Mouse (Mus musculus) neural tube, embryonic 11.5 days (tissue): Measurements from ENCODE around the gene Slc25a47. TPM values are rescaled to one million over a fixed set of nuclear protein-coding genes. Genes with fewer than 3 reads are reported as not detected.

Experiments used
- ATAC-seq: fragments of 200-750 bp; cut with Nextera tagmentation; 2 replicates; pipeline ENCODE4 v1.8.0; 2017; ENCODE audit warnings: moderate number of reproducible peaks, mild to moderate bottlenecking, moderate TSS enrichment, moderate library complexity; ENCODE audit not compliant: insufficient read depth, low FRiP score, low TSS enrichment
- DNase-seq: peaks from one replicate; pipeline ENCODE4 v3.0.0-alpha.2; 2015; ENCODE audit warnings: low spot score
- H3K27ac ChIP-seq: fragments of 300-500 bp; sonication (generic); 2 replicates; pipeline ENCODE4 v1.5.1; 2014; ENCODE audit warnings: low read depth, mild to moderate bottlenecking, low read length
- H3K27me3 ChIP-seq: fragments of 300-500 bp; sonication (generic); 2 replicates; pipeline ENCODE4 v1.6.1; 2014; ENCODE audit warnings: mild to moderate bottlenecking, low read length, mixed read lengths; ENCODE audit not compliant: control insufficient read depth, insufficient read depth
- H3K36me3 ChIP-seq: fragments of 300-500 bp; sonication (generic); 2 replicates; pipeline ENCODE4 v1.6.1; 2014; ENCODE audit warnings: mild to moderate bottlenecking, low read length, moderate library complexity, mixed read lengths; ENCODE audit not compliant: control insufficient read depth, insufficient read depth
- H3K4me1 ChIP-seq: fragments of 300-500 bp; sonication (generic); 2 replicates; pipeline ENCODE4 v1.6.1; 2014; ENCODE audit warnings: low read length, mixed read lengths; ENCODE audit not compliant: control insufficient read depth, insufficient read depth
- H3K4me2 ChIP-seq: fragments of 300-500 bp; sonication (generic); 2 replicates; pipeline ENCODE4 v1.6.1; 2014; ENCODE audit warnings: low read depth, mild to moderate bottlenecking, moderate library complexity
- H3K4me3 ChIP-seq: fragments of 300-500 bp; sonication (generic); 2 replicates; pipeline ENCODE4 v1.5.1; 2014; ENCODE audit warnings: low read depth, low read length
- H3K9ac ChIP-seq: fragments of 300-500 bp; sonication (generic); 2 replicates; pipeline ENCODE4 v1.6.1; 2014; ENCODE audit warnings: mild to moderate bottlenecking, low read length
- H3K9me3 ChIP-seq: fragments of 300-500 bp; sonication (generic); 2 replicates; pipeline ENCODE4 v1.6.1; 2016; ENCODE audit warnings: low read length; ENCODE audit not compliant: control insufficient read depth
- WGBS: fragments of 180-500 bp; shearing (Covaris S2); extraction: QIAGEN DNeasy Blood & Tissue Kit; methylation state at CpG from one replicate; pipeline ENCODE4 v1.1.7; 2014; 5-methylcytosine and 5-hydroxymethylcytosine counted together
- polyA plus RNA-seq: library from polyadenylated mRNA; unstranded; fragments of >200 nt; fragmentation: Nextera tagmentation; extraction: Ambion mirVana; gene quantifications from 2 replicates; pipeline ENCODE4 v1.2.1, GENCODE M21; 2014

The Slc25a47 gene
- polyA plus RNA-seq, 1 experiment from 2014 or later = 13.2 TPM

DNA sequence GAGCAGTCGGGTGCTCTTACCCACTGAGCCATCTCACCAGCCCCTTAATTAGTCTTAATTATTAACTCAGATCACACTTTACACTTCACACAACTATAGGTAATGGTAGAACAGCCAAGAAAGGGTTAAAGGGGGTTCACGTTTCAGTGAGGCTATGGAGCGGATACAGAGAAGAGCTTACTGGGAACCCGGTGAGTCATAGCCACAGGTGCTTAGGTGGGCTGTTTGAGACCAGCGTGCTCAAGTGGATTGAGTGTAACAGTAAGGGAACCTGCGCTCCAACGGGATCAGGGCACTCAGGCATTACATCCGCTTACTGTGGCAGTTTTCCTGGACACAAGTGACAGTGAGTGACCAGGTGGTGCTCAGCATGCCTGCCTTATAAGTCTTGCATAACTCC is 12.8 kb upstream of the Slc25a47 start:
- Histone ChIP-seq H3K36me3 (peaks cover 2% of the 10 kb centered on the region; the same call in 1 of the 2 replicates), H3K9me3 (no peaks in the 10 kb centered on the region), H3K9ac (no peak overlapping the region), H3K27ac (no peak overlapping the region), H3K4me3 (no peak overlapping the region), H3K27me3 (no peaks in the 10 kb centered on the region), H3K4me2 (no peak overlapping the region), H3K4me1 (no peaks in the 10 kb centered on the region)
- DNase-seq (no peak), ATAC-seq (no peak)
- WGBS = 75% methylated on average over 8 of the region's 8 CpGs

- H3K36me3 ChIP-seq = no peaks in the 10 kb centered on the region; the same call in 1 of the 2 replicates
- ATAC-seq = no peak
- no peak for DNase-seq
- no peak overlapping the region for H3K4me3 ChIP-seq
- no peak overlapping the region for H3K4me2 ChIP-seq
- H3K9me3 ChIP-seq = no peaks in the 10 kb centered on the region
- no peak overlapping the region for H3K27ac ChIP-seq
- WGBS = 92% methylated on average over 15 of the region's 15 CpGs
- no peaks in the 10 kb centered on the region for H3K27me3 ChIP-seq
- no peaks in the 10 kb centered on the region for H3K4me1 ChIP-seq
- no peak overlapping the region for H3K9ac ChIP-seq
These were observed 11.5 kb upstream of the Slc25a47 start for GRCm38 (mm10) chr12:108824225-108824874.

- H3K4me2 ChIP-seq = no peak overlapping the region
- 91% methylated on average over 13 of the region's 13 CpGs for WGBS
- H3K36me3 ChIP-seq = no peaks in the 10 kb centered on the region; the same call in 1 of the 2 replicates
- H3K27me3 ChIP-seq = no peaks in the 10 kb centered on the region
- DNase-seq (no peak), ATAC-seq (no peak)
- no peak overlapping the region for H3K4me3 ChIP-seq
- H3K9ac ChIP-seq = no peak overlapping the region
- no peak overlapping the region for H3K27ac ChIP-seq
- H3K4me1 ChIP-seq = no peaks in the 10 kb centered on the region
- no peaks in the 10 kb centered on the region for H3K9me3 ChIP-seq
These were observed 10.2 kb upstream of the Slc25a47 start for GRCm38 (mm10) chr12:108825561-108826224.

DNA sequence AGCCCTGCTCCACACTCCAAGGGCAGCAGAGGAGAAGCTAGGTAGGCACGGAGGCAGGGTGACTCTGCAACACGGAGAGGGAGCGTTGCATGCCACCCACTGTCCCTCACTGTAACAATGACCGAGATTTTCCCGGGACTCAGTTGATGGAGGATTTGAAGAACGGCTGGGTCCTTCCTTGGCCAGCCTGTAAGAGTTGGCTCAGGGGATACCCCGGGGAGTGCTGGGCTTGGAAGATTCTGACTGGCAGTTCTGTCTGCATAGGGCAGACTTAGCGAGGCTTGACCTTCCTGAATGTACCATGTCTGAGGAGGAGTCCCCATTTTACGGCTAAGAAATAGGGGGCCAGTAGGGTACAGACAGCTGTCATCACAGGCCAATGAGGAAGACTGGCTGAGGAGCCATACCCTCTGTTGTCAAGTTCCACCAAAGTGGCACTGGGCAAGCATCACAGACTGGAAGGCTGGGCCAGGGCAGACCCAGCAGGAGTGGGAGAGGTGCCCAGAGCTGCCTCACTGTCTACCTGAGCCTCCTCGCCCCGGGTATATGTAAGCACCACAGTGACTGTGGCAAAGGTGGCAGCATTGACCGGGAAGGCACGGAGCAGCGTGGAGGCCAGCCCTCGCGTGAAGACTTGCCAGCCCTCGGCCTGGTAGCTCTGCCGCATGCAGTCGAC is 9.4 kb upstream of the Slc25a47 start:
- no peaks in the 10 kb centered on the region for H3K4me1 ChIP-seq
- H3K9me3 ChIP-seq = no peaks in the 10 kb centered on the region
- H3K4me2 ChIP-seq = no peak overlapping the region
- H3K36me3 ChIP-seq = no peaks in the 10 kb centered on the region; the same call in 1 of the 2 replicates
- ATAC-seq = no peak
- no peak overlapping the region for H3K27ac ChIP-seq
- 95% methylated on average over 19 of the region's 19 CpGs for WGBS
- no peak overlapping the region for H3K4me3 ChIP-seq
- no peak overlapping the region for H3K9ac ChIP-seq
- no peaks in the 10 kb centered on the region for H3K27me3 ChIP-seq
- no peak for DNase-seq

DNA sequence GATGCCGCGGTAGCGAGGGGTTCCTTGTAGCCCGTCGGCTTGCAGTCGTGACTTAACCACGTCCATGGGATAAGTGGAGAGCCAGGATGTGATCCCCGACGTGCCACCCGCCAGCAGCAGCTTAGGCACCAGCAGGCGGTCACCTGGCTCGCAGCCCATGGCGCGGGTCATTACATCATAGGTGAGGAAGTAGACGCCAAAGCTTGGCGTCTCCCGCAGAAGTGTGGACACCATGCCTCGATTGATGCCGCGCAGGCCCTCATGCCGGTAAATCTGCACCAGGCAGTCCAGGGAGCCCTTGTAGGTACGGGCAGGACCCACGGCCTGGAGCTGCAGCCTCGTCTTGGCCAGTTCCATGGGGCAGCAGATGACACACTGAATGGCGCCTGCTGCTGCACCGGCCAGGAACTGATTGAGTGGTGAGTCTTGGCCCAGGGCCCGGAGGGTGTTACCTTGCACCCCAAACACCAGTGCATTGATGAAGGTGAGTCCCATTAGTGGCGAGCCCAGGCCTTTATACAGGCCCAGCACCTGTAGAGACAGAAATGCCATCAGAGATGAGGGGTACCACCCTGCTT is 8.8 kb upstream of the Slc25a47 start:
- H3K4me1 ChIP-seq = no peaks in the 10 kb centered on the region
- H3K9ac ChIP-seq = no peak overlapping the region
- no peaks in the 10 kb centered on the region for H3K9me3 ChIP-seq
- H3K27me3 ChIP-seq = no peaks in the 10 kb centered on the region
- no peak overlapping the region for H3K4me2 ChIP-seq
- ATAC-seq (no peak), DNase-seq (no peak)
- no peak overlapping the region for H3K4me3 ChIP-seq
- no peaks in the 10 kb centered on the region; the same call in 1 of the 2 replicates for H3K36me3 ChIP-seq
- 96% methylated on average over 28 of the region's 28 CpGs for WGBS
- no peak overlapping the region for H3K27ac ChIP-seq

GRCm38 (mm10) chr12:108827641-108828040 is 8.2 kb upstream of the Slc25a47 start:
- WGBS = 98% methylated on average over 6 of the region's 6 CpGs
- H3K27me3 ChIP-seq = no peaks in the 10 kb centered on the region
- ATAC-seq = no peak

GRCm38 (mm10) chr12:108829636-108830035 is 6.2 kb upstream of the Slc25a47 start:
- no peak for DNase-seq
- H3K36me3 ChIP-seq = no peaks in the 10 kb centered on the region; the same call in 1 of the 2 replicates
- ATAC-seq = no peak

More at GRCm38 (mm10) chr12:108827641-108828040, 8.2 kb upstream of the Slc25a47 start:
- no peaks in the 10 kb centered on the region; the same call in 1 of the 2 replicates for H3K36me3 ChIP-seq
- no peak overlapping the region for H3K4me2 ChIP-seq
- no peaks in the 10 kb centered on the region for H3K9me3 ChIP-seq
- H3K4me1 ChIP-seq = no peaks in the 10 kb centered on the region
- no peak overlapping the region for H3K4me3 ChIP-seq
- H3K9ac ChIP-seq = no peak overlapping the region
- H3K27ac ChIP-seq = no peak overlapping the region
- no peak for DNase-seq

DNA sequence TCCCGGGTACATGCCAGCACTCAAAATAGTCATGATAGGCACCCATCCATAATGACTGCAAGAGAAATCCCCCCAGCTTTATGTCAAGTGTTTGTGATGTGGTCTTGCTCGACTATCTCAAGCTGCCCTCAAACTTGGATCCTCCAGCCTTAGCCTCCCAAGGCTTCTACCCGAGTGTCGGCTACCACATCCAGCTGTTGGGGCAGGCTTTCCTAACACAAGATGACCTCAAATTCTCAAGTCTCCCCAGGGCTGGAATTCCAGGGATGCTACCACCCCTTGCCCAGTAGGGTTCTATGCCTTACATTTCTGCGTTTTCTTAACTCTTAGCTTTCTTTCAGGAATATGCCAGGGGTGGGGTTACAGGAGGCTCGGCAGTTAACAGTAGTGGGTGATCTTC is 5.5 kb upstream of the Slc25a47 start:
- Histone ChIP-seq H3K9ac (no peak overlapping the region), H3K27me3 (no peaks in the 10 kb centered on the region), H3K36me3 (no peaks in the 10 kb centered on the region; the same call in 1 of the 2 replicates), H3K4me2 (no peak overlapping the region), H3K9me3 (no peaks in the 10 kb centered on the region), H3K27ac (no peak overlapping the region), H3K4me1 (peaks cover 11% of the 10 kb centered on the region), H3K4me3 (no peak overlapping the region)
- ATAC-seq = no peak
- no peak for DNase-seq
- 92% methylated on average over 6 of the region's 6 CpGs for WGBS

More at GRCm38 (mm10) chr12:108829636-108830035, 6.2 kb upstream of the Slc25a47 start:
- no peak overlapping the region for H3K27ac ChIP-seq
- peaks cover 5% of the 10 kb centered on the region for H3K4me1 ChIP-seq
- no peaks in the 10 kb centered on the region for H3K9me3 ChIP-seq
- WGBS = 88% methylated on average over 5 of the region's 5 CpGs
- no peaks in the 10 kb centered on the region for H3K27me3 ChIP-seq
- H3K9ac ChIP-seq = no peak overlapping the region
- H3K4me3 ChIP-seq = no peak overlapping the region
- no peak overlapping the region for H3K4me2 ChIP-seq
